Mouse (Mus musculus): ENCODE results near the gene Rbfox2. TPM values are rescaled to one million over a fixed set of nuclear protein-coding genes. Genes with fewer than 3 reads are reported as not detected.
A peak's percentile ranks its signal among the peaks of the same experiment; 100 is the strongest.
"Not testable (repeated sequence)": the region's sequence is repeated elsewhere in the genome, so short reads cannot be mapped to it uniquely, and the experiment has no call there.

Rbfox2 gene
- polyA plus RNA-seq, 1 experiment from 2014 or later, result 23.2 TPM

DNA sequence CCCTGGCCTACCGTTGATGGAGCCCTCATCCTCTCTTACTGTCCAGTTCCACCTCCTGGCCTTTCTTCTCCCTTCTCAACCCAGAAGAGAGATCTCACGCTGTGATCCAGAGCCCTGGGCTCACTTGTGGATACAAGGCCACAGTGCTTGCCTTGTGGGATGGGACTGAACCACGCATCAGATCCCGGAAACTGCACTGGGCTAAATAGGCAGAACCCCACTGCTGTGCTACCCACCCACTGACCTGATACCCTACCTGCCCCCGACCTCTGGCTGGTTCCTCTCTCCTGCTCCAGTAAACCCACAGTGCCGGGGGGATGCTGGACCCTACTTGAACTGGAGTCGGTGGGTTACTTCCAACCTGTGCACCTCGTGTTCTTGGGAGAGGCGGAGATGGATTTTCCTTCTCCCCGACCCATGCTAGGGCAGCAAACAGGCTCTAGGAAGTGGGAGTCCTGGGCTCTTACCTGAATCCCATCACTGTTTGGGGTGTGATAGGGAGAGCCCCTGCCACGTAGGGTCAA lies 236.0 kb downstream of the Rbfox2 start:
- Histone ChIP-seq H3K36me3 (ENCODE audit: control insufficient read depth, insufficient read depth, low read length) (no peaks in the 10 kb centered on the region), H3K27ac (replicated peaks) (no peak overlapping the region), H3K4me1 (replicated peaks; ENCODE audit: control insufficient read depth, insufficient read depth) (no peaks in the 10 kb centered on the region), H3K4me3 (ENCODE audit: low read depth, low read length) (no peak overlapping the region), H3K27me3 (ENCODE audit: control insufficient read depth, insufficient read depth, low read length) (no peaks in the 10 kb centered on the region), H3K9ac (ENCODE audit: low read length) (no peak overlapping the region), H3K4me2 (replicated peaks; ENCODE audit: low read depth) (no peak overlapping the region), H3K9me3 (ENCODE audit: control insufficient read depth, low read length) (no peaks in the 10 kb centered on the region)
- ATAC-seq (ENCODE audit: low FRiP score, low TSS enrichment), result no peak
- TF ChIP-seq CTCF (IDR thresholded peaks at IDR 0.05; ENCODE audit: low read depth) (no peak), EP300 (optimal IDR thresholded peaks at IDR 0.05) (no peak)
- WGBS, result 84% methylated on average over 11 of the region's 11 CpGs
- no peak for DNase-seq (ENCODE audit: low spot score)

DNA sequence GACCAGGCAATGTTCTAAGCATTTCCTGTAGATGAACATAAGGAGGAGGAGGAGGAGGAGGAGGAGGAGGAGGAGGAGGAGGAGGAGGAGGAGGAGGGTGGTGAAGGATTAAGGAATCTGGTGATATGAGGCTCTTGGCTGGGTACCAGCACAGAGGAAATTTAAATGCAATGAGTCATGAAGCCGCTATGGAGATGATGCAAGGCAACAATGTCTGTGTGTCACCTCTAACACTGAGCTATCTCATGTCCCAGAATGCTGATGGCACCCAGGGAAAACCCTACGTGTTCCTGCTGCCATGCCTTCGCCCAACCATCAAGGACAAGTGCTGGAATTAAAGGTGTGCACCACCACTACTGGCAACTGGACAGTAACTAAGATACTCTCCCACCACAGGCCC lies 237.8 kb downstream of the Rbfox2 start:
- H3K4me2 ChIP-seq (replicated peaks; ENCODE audit: low read depth), result no peak overlapping the region
- no peaks in the 10 kb centered on the region for H3K36me3 ChIP-seq (ENCODE audit: control insufficient read depth, insufficient read depth, low read length)
- TF ChIP-seq CTCF (IDR thresholded peaks at IDR 0.05; ENCODE audit: low read depth) (no peak), EP300 (optimal IDR thresholded peaks at IDR 0.05) (no peak)
- H3K9me3 ChIP-seq (ENCODE audit: control insufficient read depth, low read length), result no peaks in the 10 kb centered on the region
- 70% methylated on average over 3 of the region's 3 CpGs for WGBS
- DNase-seq (ENCODE audit: low spot score) (no peak), ATAC-seq (ENCODE audit: low FRiP score, low TSS enrichment) (no peak)
- H3K4me3 ChIP-seq (ENCODE audit: low read depth, low read length), result no peak overlapping the region
- no peak overlapping the region for H3K27ac ChIP-seq (replicated peaks)
- H3K27me3 ChIP-seq (ENCODE audit: control insufficient read depth, insufficient read depth, low read length), result no peaks in the 10 kb centered on the region
- H3K4me1 ChIP-seq (replicated peaks; ENCODE audit: control insufficient read depth, insufficient read depth), result no peaks in the 10 kb centered on the region
- H3K9ac ChIP-seq (ENCODE audit: low read length), result no peak overlapping the region

DNA sequence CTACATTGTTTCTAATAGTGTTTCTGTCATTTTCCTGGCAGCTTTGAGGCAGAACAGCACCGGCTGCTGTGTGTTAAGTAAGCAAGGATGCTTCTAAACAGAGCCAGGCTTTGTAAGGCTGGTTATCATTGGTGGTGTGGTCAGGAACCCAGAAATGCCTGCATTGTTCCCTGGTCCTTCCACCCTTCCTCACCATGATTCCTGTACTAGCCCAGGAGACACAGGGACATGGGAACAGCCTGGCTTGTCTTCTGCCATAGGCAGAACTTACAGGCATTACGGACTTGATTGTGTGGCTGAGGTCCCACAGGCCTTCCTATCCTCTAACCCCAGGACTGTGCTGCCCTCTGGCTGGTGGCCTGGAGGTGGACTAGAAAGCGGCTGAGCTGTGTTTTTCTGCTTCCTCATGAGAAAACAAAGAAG lies 238.4 kb downstream of the Rbfox2 start:
- Histone ChIP-seq H3K4me3 (ENCODE audit: low read depth, low read length) (no peak overlapping the region), H3K36me3 (ENCODE audit: control insufficient read depth, insufficient read depth, low read length) (no peaks in the 10 kb centered on the region), H3K4me2 (replicated peaks; ENCODE audit: low read depth) (no peak overlapping the region), H3K27ac (replicated peaks) (0 out of 2 replicates have a peak overlapping the region, but pooled peaks have one; percentile 18), H3K4me1 (replicated peaks; ENCODE audit: control insufficient read depth, insufficient read depth) (no peaks in the 10 kb centered on the region), H3K27me3 (ENCODE audit: control insufficient read depth, insufficient read depth, low read length) (no peaks in the 10 kb centered on the region), H3K9me3 (ENCODE audit: control insufficient read depth, low read length) (no peaks in the 10 kb centered on the region), H3K9ac (ENCODE audit: low read length) (no peak overlapping the region)
- TF ChIP-seq CTCF (IDR thresholded peaks at IDR 0.05; ENCODE audit: low read depth), result peak; percentile 68
- no peak for TF ChIP-seq EP300 (optimal IDR thresholded peaks at IDR 0.05)
- 54% methylated on average over 3 of the region's 3 CpGs for WGBS
- peak; percentile 27 for DNase-seq (ENCODE audit: low spot score)
- no peak for ATAC-seq (ENCODE audit: low FRiP score, low TSS enrichment)

DNA sequence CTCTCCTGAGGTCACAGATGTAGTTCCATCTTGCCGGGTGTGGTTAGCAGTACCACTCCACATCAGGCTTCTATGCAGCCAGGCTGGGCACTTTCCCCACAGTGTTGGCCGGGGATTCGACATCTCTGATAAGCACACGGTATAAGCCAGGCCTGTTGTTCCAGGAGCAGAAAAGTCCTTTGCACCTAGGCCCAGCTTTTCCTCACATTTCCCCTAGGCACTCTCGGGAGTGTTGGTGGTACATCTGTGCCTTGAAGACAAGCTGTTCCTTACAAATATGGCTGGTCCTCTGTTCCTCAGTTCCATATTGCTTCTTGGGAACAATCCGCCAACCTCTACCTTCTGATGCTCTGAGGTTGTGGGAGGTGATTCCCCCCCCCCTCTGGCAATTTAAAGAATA lies 240.6 kb downstream of the Rbfox2 start:
- Histone ChIP-seq H3K4me3 (ENCODE audit: low read depth, low read length) (no peak overlapping the region), H3K9ac (ENCODE audit: low read length) (no peak overlapping the region), H3K36me3 (ENCODE audit: control insufficient read depth, insufficient read depth, low read length) (no peaks in the 10 kb centered on the region), H3K27ac (replicated peaks) (no peak overlapping the region), H3K4me2 (replicated peaks; ENCODE audit: low read depth) (no peak overlapping the region), H3K4me1 (replicated peaks; ENCODE audit: control insufficient read depth, insufficient read depth) (no peaks in the 10 kb centered on the region), H3K9me3 (ENCODE audit: control insufficient read depth, low read length) (no peaks in the 10 kb centered on the region), H3K27me3 (ENCODE audit: control insufficient read depth, insufficient read depth, low read length) (no peaks in the 10 kb centered on the region)
- 58% methylated on average over 6 of the region's 6 CpGs for WGBS
- TF ChIP-seq EP300 (optimal IDR thresholded peaks at IDR 0.05) (no peak), CTCF (IDR thresholded peaks at IDR 0.05; ENCODE audit: low read depth) (no peak)
- DNase-seq (ENCODE audit: low spot score) (no peak), ATAC-seq (ENCODE audit: low FRiP score, low TSS enrichment) (peak; percentile 11; the same call in 1 of the 2 replicates)

DNA sequence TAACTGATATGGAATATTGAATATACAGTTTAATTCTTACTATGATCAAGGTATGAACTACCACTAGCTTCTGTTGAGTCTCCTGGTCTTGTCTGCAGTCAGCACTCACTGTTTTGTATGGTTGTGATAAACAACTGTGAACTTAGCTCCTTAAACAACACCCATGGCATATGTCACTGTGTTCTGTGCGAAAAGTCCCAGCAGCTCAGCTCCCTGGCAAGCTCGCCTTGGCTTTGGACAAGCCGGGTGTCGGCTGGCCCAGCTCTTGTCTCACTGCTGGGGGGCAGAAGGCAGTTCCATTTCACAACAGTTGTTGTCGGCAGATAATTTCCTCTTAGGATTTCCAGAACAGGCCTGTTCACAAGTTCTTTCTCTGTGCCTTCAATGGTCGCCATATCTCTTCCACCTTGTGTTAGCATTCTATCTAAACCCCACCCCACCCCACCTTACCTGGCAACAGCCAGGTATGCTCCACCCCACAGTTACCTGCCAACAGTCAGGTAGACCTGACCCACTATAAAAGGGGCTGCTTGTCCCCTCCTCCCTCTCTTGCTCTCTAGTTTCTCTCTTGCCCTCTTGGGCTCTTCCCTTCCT lies 241.4 kb downstream of the Rbfox2 start:
- Histone ChIP-seq H3K4me2 (replicated peaks; ENCODE audit: low read depth) (no peak overlapping the region), H3K9ac (ENCODE audit: low read length) (no peak overlapping the region), H3K4me1 (replicated peaks; ENCODE audit: control insufficient read depth, insufficient read depth) (no peaks in the 10 kb centered on the region), H3K36me3 (ENCODE audit: control insufficient read depth, insufficient read depth, low read length) (no peaks in the 10 kb centered on the region), H3K27ac (replicated peaks) (peak overlapping the region; percentile 71), H3K27me3 (ENCODE audit: control insufficient read depth, insufficient read depth, low read length) (no peaks in the 10 kb centered on the region), H3K4me3 (ENCODE audit: low read depth, low read length) (no peak overlapping the region), H3K9me3 (ENCODE audit: control insufficient read depth, low read length) (no peaks in the 10 kb centered on the region)
- 67% methylated on average over 6 of the region's 6 CpGs for WGBS
- ATAC-seq (ENCODE audit: low FRiP score, low TSS enrichment), result peak; percentile 70
- peak; percentile 69 for DNase-seq (ENCODE audit: low spot score)
- TF ChIP-seq CTCF (IDR thresholded peaks at IDR 0.05; ENCODE audit: low read depth), result no peak
- no peak for TF ChIP-seq EP300 (optimal IDR thresholded peaks at IDR 0.05)

DNA sequence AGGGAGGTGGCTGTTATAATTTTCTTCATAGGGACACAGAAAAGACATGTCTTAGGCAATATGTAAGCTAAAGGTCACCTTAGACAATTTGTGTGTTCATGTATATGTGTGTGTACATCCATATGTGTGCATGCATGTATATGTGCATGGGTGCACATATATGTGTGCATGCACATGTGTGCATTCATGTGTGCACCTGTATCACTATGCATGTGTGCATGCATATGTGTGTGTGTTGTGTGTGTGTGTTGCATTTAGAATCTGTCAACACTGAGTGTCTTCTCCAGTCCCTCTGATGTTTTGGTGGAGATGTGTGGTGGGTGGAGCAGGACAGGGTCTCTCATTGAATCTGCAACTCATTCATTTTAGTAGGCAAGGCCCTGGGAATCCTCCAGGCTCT lies 244.1 kb downstream of the Rbfox2 start:
- Histone ChIP-seq H3K9me3 (ENCODE audit: control insufficient read depth, low read length) (no peaks in the 10 kb centered on the region), H3K27me3 (ENCODE audit: control insufficient read depth, insufficient read depth, low read length) (no peaks in the 10 kb centered on the region), H3K9ac (ENCODE audit: low read length) (no peak overlapping the region), H3K4me2 (replicated peaks; ENCODE audit: low read depth) (no peak overlapping the region), H3K27ac (replicated peaks) (no peak overlapping the region), H3K36me3 (ENCODE audit: control insufficient read depth, insufficient read depth, low read length) (no peaks in the 10 kb centered on the region), H3K4me1 (replicated peaks; ENCODE audit: control insufficient read depth, insufficient read depth) (no peaks in the 10 kb centered on the region), H3K4me3 (ENCODE audit: low read depth, low read length) (no peak overlapping the region)
- DNase-seq (ENCODE audit: low spot score) (no peak), ATAC-seq (ENCODE audit: low FRiP score, low TSS enrichment) (no peak)
- TF ChIP-seq CTCF (IDR thresholded peaks at IDR 0.05; ENCODE audit: low read depth) (no peak), EP300 (optimal IDR thresholded peaks at IDR 0.05) (no peak)

DNA sequence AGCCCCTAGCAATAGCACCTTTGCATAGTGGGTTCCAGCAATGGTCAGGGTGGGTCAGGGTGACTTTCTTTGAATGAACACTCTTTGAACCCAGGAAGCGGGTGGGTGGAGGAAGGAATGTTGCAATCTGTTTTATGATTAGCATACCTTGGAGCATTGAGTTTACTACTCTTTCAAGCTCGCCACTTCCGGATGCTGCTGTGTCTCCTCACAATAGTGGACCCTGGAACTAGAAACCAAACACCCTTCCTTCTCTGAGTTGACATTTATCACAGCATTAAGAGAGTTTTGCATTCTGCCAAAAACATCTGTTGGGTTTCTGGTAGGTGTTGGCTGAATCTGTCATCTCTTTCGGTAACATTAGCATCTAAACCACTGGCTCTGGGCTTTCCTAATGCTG lies 247.4 kb downstream of the Rbfox2 start:
- WGBS, result 92% methylated on average over 4 of the region's 4 CpGs
- H3K4me2 ChIP-seq (replicated peaks; ENCODE audit: low read depth); H3K4me1 ChIP-seq (replicated peaks; ENCODE audit: control insufficient read depth, insufficient read depth); DNase-seq (ENCODE audit: low spot score); H3K27ac ChIP-seq (replicated peaks); H3K9ac ChIP-seq (ENCODE audit: low read length); H3K27me3 ChIP-seq (ENCODE audit: control insufficient read depth, insufficient read depth, low read length); H3K4me3 ChIP-seq (ENCODE audit: low read depth, low read length); H3K36me3 ChIP-seq (ENCODE audit: control insufficient read depth, insufficient read depth, low read length); H3K9me3 ChIP-seq (ENCODE audit: control insufficient read depth, low read length); ATAC-seq (ENCODE audit: low FRiP score, low TSS enrichment): not testable (repeated sequence)
